Mouse (Mus musculus): ENCODE results near the gene Lkaaear1. TPM values are rescaled to one million over a fixed set of nuclear protein-coding genes. Genes with fewer than 3 reads are reported as not detected.

Gene Lkaaear1
- total and polyA plus RNA-seq, 3 experiments, result 0.27 TPM; not detected in 2

GRCm38 (mm10) chr2:181695776-181696175, 2.5 kb downstream of the Lkaaear1 start:
- Histone ChIP-seq H3K4me3 (no peak overlapping the region), H3K27ac (no peak overlapping the region), H3K4me1 (ENCODE audit: control insufficient read depth, insufficient read depth, low read length) (peaks cover 1% of the 10 kb centered on the region; the same call in 1 of the 2 replicates), H3K9ac (ENCODE audit: low read depth, low read length) (no peak overlapping the region), H3K79me2 (replicated peaks; ENCODE audit: control insufficient read depth, insufficient read depth, low read length) (no peaks in the 10 kb centered on the region), H3K27me3 (ENCODE audit: control insufficient read depth, insufficient read depth, low read length) (no peaks in the 10 kb centered on the region), H3K36me3 (ENCODE audit: control insufficient read depth, insufficient read depth, low read length) (no peaks in the 10 kb centered on the region)
- 76% methylated on average over 1 of the region's 1 CpGs for WGBS
- intact Hi-C loops (cut with DNase I), result no loop called here
- DNase-seq, result no peak
- TF ChIP-seq EP300 (IDR thresholded peaks at IDR 0.05; ENCODE audit: insufficient read depth, low read depth, low read length), result no peak
- no peak for TF ChIP-seq CTCF (IDR thresholded peaks at IDR 0.05)
- TF ChIP-seq POLR2A (IDR thresholded peaks at IDR 0.05; ENCODE audit: insufficient read depth, low read depth, low read length), result no peak

- no peak overlapping the region for H3K4me3 ChIP-seq
- TF ChIP-seq CTCF (IDR thresholded peaks at IDR 0.05) (no peak), POLR2A (IDR thresholded peaks at IDR 0.05; ENCODE audit: insufficient read depth, low read depth, low read length) (no peak), EP300 (IDR thresholded peaks at IDR 0.05; ENCODE audit: insufficient read depth, low read depth, low read length) (no peak)
- intact Hi-C loops (cut with DNase I), result no loop called here
- no peak overlapping the region for H3K9ac ChIP-seq (ENCODE audit: low read depth, low read length)
- peaks cover 1% of the 10 kb centered on the region; the same call in 1 of the 2 replicates for H3K4me1 ChIP-seq (ENCODE audit: control insufficient read depth, insufficient read depth, low read length)
- H3K27ac ChIP-seq, result no peak overlapping the region
- 78% methylated on average over 3 of the region's 3 CpGs for WGBS
- no peaks in the 10 kb centered on the region for H3K27me3 ChIP-seq (ENCODE audit: control insufficient read depth, insufficient read depth, low read length)
- no peaks in the 10 kb centered on the region for H3K36me3 ChIP-seq (ENCODE audit: control insufficient read depth, insufficient read depth, low read length)
- no peak for DNase-seq
- no peaks in the 10 kb centered on the region for H3K79me2 ChIP-seq (replicated peaks; ENCODE audit: control insufficient read depth, insufficient read depth, low read length)
These were observed 3.7 kb downstream of the Lkaaear1 start for GRCm38 (mm10) chr2:181694581-181694980.

- WGBS, result 1% methylated on average over 75 of the region's 75 CpGs
These were observed 4.6 kb downstream of the Lkaaear1 start, which contains the start of gene Rgs19 for GRCm38 (mm10) chr2:181693339-181694280. TSS of gene Rgs19 (minus strand) at chr2:181693977.

GRCm38 (mm10) chr2:181692304-181692703, 5.9 kb downstream of the Lkaaear1 start:
- H3K27me3 ChIP-seq (ENCODE audit: control insufficient read depth, insufficient read depth, low read length), result no peaks in the 10 kb centered on the region
- WGBS, result 91% methylated on average over 3 of the region's 3 CpGs
- no peak overlapping the region for H3K4me3 ChIP-seq
- no peak for TF ChIP-seq CTCF (IDR thresholded peaks at IDR 0.05)
- TF ChIP-seq POLR2A (IDR thresholded peaks at IDR 0.05; ENCODE audit: insufficient read depth, low read depth, low read length), result no peak
- TF ChIP-seq EP300 (IDR thresholded peaks at IDR 0.05; ENCODE audit: insufficient read depth, low read depth, low read length), result no peak
- no peaks in the 10 kb centered on the region for H3K79me2 ChIP-seq (replicated peaks; ENCODE audit: control insufficient read depth, insufficient read depth, low read length)
- no peaks in the 10 kb centered on the region for H3K36me3 ChIP-seq (ENCODE audit: control insufficient read depth, insufficient read depth, low read length)
- no peak for DNase-seq
- peaks cover 1% of the 10 kb centered on the region; the same call in 1 of the 2 replicates for H3K4me1 ChIP-seq (ENCODE audit: control insufficient read depth, insufficient read depth, low read length)
- intact Hi-C loops (cut with DNase I), result no loop called here
- no peak overlapping the region for H3K27ac ChIP-seq
- H3K9ac ChIP-seq (ENCODE audit: low read depth, low read length), result no peak overlapping the region

More at GRCm38 (mm10) chr2:181693339-181694280, 4.6 kb downstream of the Lkaaear1 start, which contains the start of gene Rgs19:
- peak within 1 kb of the TSS; percentile 83 for H3K9ac ChIP-seq (ENCODE audit: low read depth, low read length)
- peak; percentile 90 to 94 for DNase-seq
- peaks cover 1% of the 10 kb centered on the region; the same call in 1 of the 2 replicates for H3K4me1 ChIP-seq (ENCODE audit: control insufficient read depth, insufficient read depth, low read length)
- no peaks in the 10 kb centered on the region for H3K36me3 ChIP-seq (ENCODE audit: control insufficient read depth, insufficient read depth, low read length)
- H3K79me2 ChIP-seq (replicated peaks; ENCODE audit: control insufficient read depth, insufficient read depth, low read length), result no peaks in the 10 kb centered on the region
- peak within 1 kb of the TSS; percentile 61 for H3K4me3 ChIP-seq
- intact Hi-C loops (cut with DNase I), result no loop called here
- peak within 1 kb of the TSS; percentile 66 for H3K27ac ChIP-seq
- no peaks in the 10 kb centered on the region for H3K27me3 ChIP-seq (ENCODE audit: control insufficient read depth, insufficient read depth, low read length)
- TF ChIP-seq POLR2A (IDR thresholded peaks at IDR 0.05; ENCODE audit: insufficient read depth, low read depth, low read length), result peak; percentile 37
- TF ChIP-seq EP300 (IDR thresholded peaks at IDR 0.05; ENCODE audit: insufficient read depth, low read depth, low read length), result no peak
- TF ChIP-seq CTCF (IDR thresholded peaks at IDR 0.05), result peak; percentile 27

GRCm38 (mm10) chr2:181691571-181691970, 6.7 kb downstream of the Lkaaear1 start:
- Histone ChIP-seq H3K36me3 (ENCODE audit: control insufficient read depth, insufficient read depth, low read length) (no peaks in the 10 kb centered on the region), H3K9ac (ENCODE audit: low read depth, low read length) (no peak overlapping the region), H3K4me1 (ENCODE audit: control insufficient read depth, insufficient read depth, low read length) (peaks cover 1% of the 10 kb centered on the region; the same call in 1 of the 2 replicates), H3K4me3 (no peak overlapping the region), H3K79me2 (replicated peaks; ENCODE audit: control insufficient read depth, insufficient read depth, low read length) (no peaks in the 10 kb centered on the region), H3K27me3 (ENCODE audit: control insufficient read depth, insufficient read depth, low read length) (no peaks in the 10 kb centered on the region), H3K27ac (no peak overlapping the region)
- WGBS, result 65% methylated on average over 4 of the region's 4 CpGs
- intact Hi-C loops (cut with DNase I), result no loop called here
- TF ChIP-seq POLR2A (IDR thresholded peaks at IDR 0.05; ENCODE audit: insufficient read depth, low read depth, low read length) (no peak), CTCF (IDR thresholded peaks at IDR 0.05) (no peak), EP300 (IDR thresholded peaks at IDR 0.05; ENCODE audit: insufficient read depth, low read depth, low read length) (no peak)
- peak in 1 of 2 experiments; percentile 31 for DNase-seq

GRCm38 (mm10) chr2:181691083-181691482, 7.2 kb downstream of the Lkaaear1 start:
- 86% methylated on average over 6 of the region's 6 CpGs for WGBS
- no peak for DNase-seq
- H3K9ac ChIP-seq (ENCODE audit: low read depth, low read length), result no peak overlapping the region
- no peaks in the 10 kb centered on the region for H3K79me2 ChIP-seq (replicated peaks; ENCODE audit: control insufficient read depth, insufficient read depth, low read length)
- no peaks in the 10 kb centered on the region for H3K27me3 ChIP-seq (ENCODE audit: control insufficient read depth, insufficient read depth, low read length)
- H3K27ac ChIP-seq, result no peak overlapping the region
- H3K4me3 ChIP-seq, result no peak overlapping the region
- H3K4me1 ChIP-seq (ENCODE audit: control insufficient read depth, insufficient read depth, low read length), result peaks cover 1% of the 10 kb centered on the region; the same call in 1 of the 2 replicates
- no peak for TF ChIP-seq POLR2A (IDR thresholded peaks at IDR 0.05; ENCODE audit: insufficient read depth, low read depth, low read length)
- TF ChIP-seq CTCF (IDR thresholded peaks at IDR 0.05), result no peak
- TF ChIP-seq EP300 (IDR thresholded peaks at IDR 0.05; ENCODE audit: insufficient read depth, low read depth, low read length), result no peak
- intact Hi-C loops (cut with DNase I), result no loop called here
- no peaks in the 10 kb centered on the region for H3K36me3 ChIP-seq (ENCODE audit: control insufficient read depth, insufficient read depth, low read length)

Data from heart, adult 2 months (tissue).